Mouse (Mus musculus): ENCODE results near the gene Tmem94. TPM values are rescaled to one million over a fixed set of nuclear protein-coding genes. Genes with fewer than 3 reads are reported as not detected.

The Tmem94 gene
- total RNA-seq, 4 experiments from 2014 or later = 58.1 to 66.3 (median 62.9) TPM

GRCm38 (mm10) chr11:115766356-115766943 lies 1.2 kb downstream of the Tmem94 start:
- DNase-seq (ENCODE audit: low spot score in 2 of 2) = no peak

GRCm38 (mm10) chr11:115766981-115767380 lies 1.7 kb downstream of the Tmem94 start:
- DNase-seq (ENCODE audit: low spot score in 2 of 2) = no peak

GRCm38 (mm10) chr11:115768896-115769295 lies 3.7 kb downstream of the Tmem94 start:
- no peak for DNase-seq (ENCODE audit: low spot score in 2 of 2)

GRCm38 (mm10) chr11:115774653-115775052 lies 9.4 kb downstream of the Tmem94 start:
- no peak for DNase-seq (ENCODE audit: low spot score in 2 of 2)

- no peak for DNase-seq (ENCODE audit: low spot score in 2 of 2)
Measured at GRCm38 (mm10) chr11:115775821-115776665, 10.8 kb downstream of the Tmem94 start.

GRCm38 (mm10) chr11:115776954-115777353 lies 11.7 kb downstream of the Tmem94 start:
- no peak for DNase-seq (ENCODE audit: low spot score in 2 of 2)

- DNase-seq (ENCODE audit: low spot score in 2 of 2) = no peak
Measured at GRCm38 (mm10) chr11:115777487-115778335, 12.5 kb downstream of the Tmem94 start.

GRCm38 (mm10) chr11:115779038-115779571 lies 13.9 kb downstream of the Tmem94 start:
- peak in 1 of 2 experiments; percentile 64 for DNase-seq (ENCODE audit: low spot score in 2 of 2)

- DNase-seq (ENCODE audit: low spot score in 2 of 2) = peak; percentile 63 to 71
Measured at GRCm38 (mm10) chr11:115780141-115781070, 15.2 kb downstream of the Tmem94 start.

GRCm38 (mm10) chr11:115786473-115786872 lies 21.2 kb downstream of the Tmem94 start:
- no peak for DNase-seq (ENCODE audit: low spot score in 2 of 2)

- DNase-seq (ENCODE audit: low spot score in 2 of 2) = no peak
Measured at GRCm38 (mm10) chr11:115789787-115790186, 24.6 kb downstream of the Tmem94 start.

GRCm38 (mm10) chr11:115791919-115792318 lies 26.7 kb downstream of the Tmem94 start:
- no peak for DNase-seq (ENCODE audit: low spot score in 2 of 2)

GRCm38 (mm10) chr11:115792353-115792752 lies 27.1 kb downstream of the Tmem94 start:
- no peak for DNase-seq (ENCODE audit: low spot score in 2 of 2)

GRCm38 (mm10) chr11:115796898-115797297 lies 31.7 kb downstream of the Tmem94 start:
- DNase-seq (ENCODE audit: low spot score in 2 of 2) = no peak

- DNase-seq (ENCODE audit: low spot score in 2 of 2) = no peak
Measured at GRCm38 (mm10) chr11:115797665-115798064, 32.4 kb downstream of the Tmem94 start.

- no peak for DNase-seq (ENCODE audit: low spot score in 2 of 2)
Measured at GRCm38 (mm10) chr11:115800981-115801380, 35.7 kb downstream of the Tmem94 start.

GRCm38 (mm10) chr11:115803072-115803709 lies 38.0 kb downstream of the Tmem94 start:
- DNase-seq (ENCODE audit: low spot score in 2 of 2) = no peak

GRCm38 (mm10) chr11:115805005-115805404 lies 39.8 kb downstream of the Tmem94 start:
- DNase-seq (ENCODE audit: low spot score in 2 of 2) = no peak

- DNase-seq (ENCODE audit: low spot score in 2 of 2) = no peak
Measured at GRCm38 (mm10) chr11:115806154-115806553, 40.9 kb downstream of the Tmem94 start.

GRCm38 (mm10) chr11:115807306-115807705 lies 42.1 kb downstream of the Tmem94 start:
- DNase-seq (ENCODE audit: low spot score in 2 of 2) = no peak
